Mouse (Mus musculus) cerebellum, adult 18-20 months (tissue): ENCODE results near the gene Nrxn3.

ENCODE experiments used
- DNase-seq, 2 experiments: peaks; one replicate each; pipeline ENCODE4 v3.0.0; 2021

Nrxn3 gene

GRCm38 (mm10) chr12:88816865-88817264 is 94.2 kb downstream of the Nrxn3 start:
- DNase-seq = no peak

GRCm38 (mm10) chr12:88818622-88819334 is 96.1 kb downstream of the Nrxn3 start:
- peak; percentile 20 to 29 for DNase-seq

- no peak for DNase-seq
These were observed 96.6 kb downstream of the Nrxn3 start for GRCm38 (mm10) chr12:88819335-88819709.

GRCm38 (mm10) chr12:88820131-88820530 is 97.5 kb downstream of the Nrxn3 start:
- DNase-seq = no peak

GRCm38 (mm10) chr12:88830851-88831250 is 108.2 kb downstream of the Nrxn3 start:
- no peak for DNase-seq

- no peak for DNase-seq
These were observed 113.1 kb downstream of the Nrxn3 start for GRCm38 (mm10) chr12:88835821-88836220.

- DNase-seq = no peak
These were observed 117.0 kb downstream of the Nrxn3 start for GRCm38 (mm10) chr12:88839724-88840123.

GRCm38 (mm10) chr12:88841350-88841749 is 118.7 kb downstream of the Nrxn3 start:
- DNase-seq = no peak

- no peak for DNase-seq
These were observed 127.9 kb downstream of the Nrxn3 start for GRCm38 (mm10) chr12:88850400-88851179.

GRCm38 (mm10) chr12:88854039-88854438 is 131.4 kb downstream of the Nrxn3 start:
- DNase-seq = no peak

- no peak for DNase-seq
These were observed 135.0 kb downstream of the Nrxn3 start for GRCm38 (mm10) chr12:88857701-88858100.

GRCm38 (mm10) chr12:88859456-88860345 is 137.0 kb downstream of the Nrxn3 start:
- no peak for DNase-seq

GRCm38 (mm10) chr12:88860397-88860796 is 137.7 kb downstream of the Nrxn3 start:
- DNase-seq = no peak

- DNase-seq = no peak
These were observed 140.4 kb downstream of the Nrxn3 start for GRCm38 (mm10) chr12:88863069-88863468.

GRCm38 (mm10) chr12:88868288-88868687 is 145.6 kb downstream of the Nrxn3 start:
- no peak for DNase-seq

- no peak for DNase-seq
These were observed 174.7 kb downstream of the Nrxn3 start for GRCm38 (mm10) chr12:88897331-88897730.

GRCm38 (mm10) chr12:88900014-88900727 is 177.5 kb downstream of the Nrxn3 start:
- no peak for DNase-seq

GRCm38 (mm10) chr12:88900728-88901080 is 178.0 kb downstream of the Nrxn3 start:
- DNase-seq = peak; percentile 7 to 11

GRCm38 (mm10) chr12:88910761-88911160 is 188.1 kb downstream of the Nrxn3 start:
- DNase-seq = peak in 1 of 2 experiments; percentile 16

- DNase-seq = no peak
These were observed 194.1 kb downstream of the Nrxn3 start for GRCm38 (mm10) chr12:88916752-88917151.

GRCm38 (mm10) chr12:88924896-88925295 is 202.2 kb downstream of the Nrxn3 start:
- no peak for DNase-seq

- DNase-seq = no peak
These were observed 203.6 kb downstream of the Nrxn3 start for GRCm38 (mm10) chr12:88926306-88926705.

- peak; percentile 13 to 14 for DNase-seq
These were observed 209.0 kb downstream of the Nrxn3 start for GRCm38 (mm10) chr12:88931713-88932112.
